Mouse (Mus musculus): ENCODE measurements at regions not wholly inside any gene's neighbourhood (a gene's known extent, or its start where the extent isn't known, plus 50 kb on each side); places are given as distances from the start of the nearest gene placed in this dataset.

GRCm38 (mm10) chr8:34542361-34543038 is 431.0 kb upstream of the Gm10131 start:
- no peak for DNase-seq

- DNase-seq, result no peak
These were observed 427.7 kb upstream of the Gm10131 start for GRCm38 (mm10) chr8:34539232-34539631.

DNA sequence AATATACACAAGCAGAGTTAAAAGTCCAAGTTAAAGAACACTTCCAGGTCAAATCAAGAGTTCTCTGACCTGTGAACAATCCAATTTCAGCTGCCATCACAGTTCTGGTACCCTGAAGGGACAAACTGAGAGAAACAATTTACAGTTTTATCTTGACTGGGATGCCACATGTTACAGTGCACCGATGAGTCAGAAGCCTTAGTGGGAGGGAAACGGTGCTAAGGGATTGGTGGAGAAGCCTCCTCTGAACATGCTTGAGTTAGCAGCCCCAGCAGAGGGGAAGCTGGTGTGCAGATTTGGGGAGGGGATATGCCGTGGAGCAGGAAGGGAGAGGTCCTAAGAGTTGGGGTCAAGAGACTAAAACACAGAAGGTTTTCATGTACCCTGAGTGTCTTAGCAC is 423.9 kb upstream of the Gm10131 start:
- no peak for DNase-seq

DNA sequence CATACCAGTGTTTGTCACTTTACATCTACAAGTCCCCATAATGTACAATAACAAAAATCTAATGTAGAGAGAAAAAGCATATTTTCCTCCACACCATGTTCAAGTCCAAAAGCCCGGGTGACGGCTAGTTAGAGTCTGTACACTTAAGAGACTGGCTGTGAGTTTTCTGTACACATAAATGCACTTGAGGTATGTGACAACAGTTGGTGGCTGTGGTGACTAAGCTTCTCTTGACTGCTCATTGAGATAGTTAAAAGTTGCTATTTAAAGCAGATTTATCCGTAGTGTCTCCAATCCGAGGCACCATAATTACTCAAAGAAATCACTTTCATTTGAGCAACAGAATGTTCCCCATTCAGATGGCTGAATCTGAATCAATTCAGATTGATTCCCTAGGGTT is 421.9 kb upstream of the Gm10131 start:
- no peak for DNase-seq

DNA sequence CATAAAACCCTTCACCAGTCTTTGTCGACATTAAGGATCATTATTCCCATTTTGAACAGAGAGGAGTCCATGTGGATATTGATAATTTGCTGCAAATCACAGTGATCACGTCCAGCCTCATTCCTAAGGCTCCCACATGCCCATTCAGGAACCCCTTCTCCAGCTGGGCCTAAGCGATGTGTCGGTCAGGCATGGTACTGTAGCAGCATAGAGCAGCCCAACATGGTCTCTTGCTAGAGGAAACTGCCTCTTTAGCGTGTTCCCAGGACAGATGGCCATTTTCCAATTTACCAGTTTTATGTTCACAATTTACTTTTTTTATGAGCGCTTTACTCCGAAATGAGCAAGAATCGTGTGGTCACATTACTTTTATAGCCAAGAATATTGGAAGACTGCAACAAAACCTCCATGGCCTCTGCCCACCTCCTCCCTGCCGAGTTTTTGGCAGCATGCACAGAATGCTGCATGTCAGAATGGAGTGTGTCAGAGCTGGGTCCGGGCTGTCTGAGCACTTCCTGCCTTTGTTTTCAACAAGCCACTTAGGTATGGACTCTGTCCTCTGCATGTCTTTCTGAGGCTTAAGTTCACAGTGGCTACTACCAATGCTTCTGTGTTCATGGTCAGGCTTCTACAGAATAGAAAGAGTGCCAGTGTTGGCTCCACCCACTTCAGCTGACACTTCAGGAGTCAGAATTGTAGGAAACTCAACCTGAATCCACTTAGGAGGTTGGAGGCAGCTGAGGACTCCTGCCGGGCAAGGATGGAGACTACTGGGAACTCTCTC is 419.6 kb upstream of the Gm10131 start:
- no peak for DNase-seq

DNA sequence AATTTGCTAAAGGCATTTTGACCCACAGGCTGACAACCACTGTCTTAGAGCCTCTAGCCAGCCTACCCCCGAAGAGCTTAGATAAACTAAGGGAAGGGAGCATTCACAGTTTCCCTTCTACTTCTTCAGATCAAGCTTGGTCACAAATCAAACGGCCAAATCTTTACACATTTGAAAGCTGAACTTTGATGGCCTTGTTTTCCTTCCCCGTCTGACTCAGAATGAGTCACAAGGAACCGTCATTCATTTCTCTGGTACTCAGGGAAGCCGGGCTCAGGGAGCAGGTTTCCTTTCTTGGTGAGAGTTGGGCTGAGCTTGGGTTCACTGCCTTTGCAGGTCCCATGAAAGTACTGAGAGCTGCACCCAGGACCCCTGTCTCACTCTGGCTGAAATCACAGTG is 418.5 kb upstream of the Gm10131 start:
- no peak for DNase-seq

GRCm38 (mm10) chr8:34529452-34529851 is 417.9 kb upstream of the Gm10131 start:
- no peak for DNase-seq

- no peak for DNase-seq
These were observed 416.7 kb upstream of the Gm10131 start for GRCm38 (mm10) chr8:34528213-34528612.

GRCm38 (mm10) chr8:34525231-34525630 is 413.7 kb upstream of the Gm10131 start:
- no peak for DNase-seq

DNA sequence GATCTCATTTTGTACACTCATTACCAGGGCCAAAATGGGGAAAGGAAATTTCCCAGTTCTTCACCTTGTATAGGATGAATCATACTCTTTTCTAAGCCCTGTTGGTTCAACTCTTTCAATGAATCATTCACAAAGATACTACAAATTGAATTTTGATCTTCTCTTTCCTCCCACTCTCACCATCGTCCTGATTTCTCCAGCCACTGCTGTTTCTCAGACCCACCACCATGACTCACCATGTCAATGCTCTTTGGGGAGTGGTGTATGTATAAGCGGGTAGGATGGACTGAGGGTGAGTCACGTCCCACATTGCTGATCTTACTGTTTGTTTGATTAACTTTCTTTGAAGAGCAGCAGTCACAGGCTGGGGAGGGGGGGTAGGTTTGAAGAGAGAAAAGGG is 412.3 kb upstream of the Gm10131 start:
- no peak for DNase-seq

- DNase-seq, result no peak
These were observed 409.8 kb upstream of the Gm10131 start for GRCm38 (mm10) chr8:34521316-34521715.

GRCm38 (mm10) chr8:34520664-34521063 is 409.1 kb upstream of the Gm10131 start:
- no peak for DNase-seq

GRCm38 (mm10) chr8:34513459-34514090 is 402.0 kb upstream of the Gm10131 start:
- DNase-seq, result no peak

- no peak for DNase-seq
These were observed 394.5 kb upstream of the Gm10131 start for GRCm38 (mm10) chr8:34505829-34506555.

GRCm38 (mm10) chr8:34505102-34505501 is 393.6 kb upstream of the Gm10131 start:
- no peak for DNase-seq

DNA sequence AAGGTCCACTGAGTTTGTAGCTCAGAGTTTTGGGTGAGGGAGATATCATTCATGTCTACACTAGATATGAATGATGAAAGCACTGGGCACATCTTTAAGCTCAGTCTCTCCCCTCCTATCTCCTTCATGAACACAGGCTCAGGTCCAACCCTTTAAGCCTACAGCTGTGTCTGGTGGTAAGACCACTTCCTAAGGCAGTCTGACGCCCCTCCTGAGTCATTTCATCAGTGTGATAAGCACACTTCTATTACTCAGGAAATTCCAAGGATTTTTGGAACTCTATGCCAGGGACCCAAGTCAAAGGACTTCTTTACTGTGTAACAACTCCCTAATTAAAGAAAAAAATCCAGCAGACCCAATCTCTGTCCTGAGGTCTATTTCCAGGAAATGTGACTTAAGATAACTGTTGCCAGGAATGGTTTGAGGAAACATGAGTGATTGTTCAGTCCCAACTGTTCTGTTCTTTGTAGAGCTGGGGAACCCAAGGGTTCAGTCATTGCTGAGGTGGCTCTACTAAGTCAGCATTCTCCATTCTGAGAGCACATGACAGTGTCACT is 391.1 kb upstream of the Gm10131 start:
- no peak for DNase-seq

GRCm38 (mm10) chr8:34499196-34499595 is 387.7 kb upstream of the Gm10131 start:
- DNase-seq, result no peak

DNA sequence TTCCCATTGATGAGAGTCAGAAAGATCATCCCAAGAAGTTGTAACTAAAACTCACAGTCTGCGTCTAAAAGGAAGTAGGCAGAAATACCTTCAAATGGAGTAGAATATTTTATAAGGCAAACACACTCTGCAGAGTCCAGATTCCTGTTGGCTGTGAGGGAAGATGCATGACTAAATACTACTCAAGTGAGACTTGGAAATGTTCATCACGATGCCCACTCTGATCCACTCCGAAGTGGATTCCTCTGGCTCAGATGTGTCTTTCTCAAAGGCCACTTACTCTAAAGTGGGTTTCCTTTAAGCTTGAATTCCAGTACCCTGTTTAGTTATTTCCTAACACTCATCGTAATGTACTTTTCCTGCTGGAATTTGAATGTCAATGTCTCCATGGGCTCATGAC is 385.2 kb upstream of the Gm10131 start:
- no peak for DNase-seq

- DNase-seq, result no peak
These were observed 384.4 kb upstream of the Gm10131 start for GRCm38 (mm10) chr8:34495974-34496373.

- no peak for DNase-seq
These were observed 377.3 kb upstream of the Gm10131 start for GRCm38 (mm10) chr8:34488746-34489400.

DNA sequence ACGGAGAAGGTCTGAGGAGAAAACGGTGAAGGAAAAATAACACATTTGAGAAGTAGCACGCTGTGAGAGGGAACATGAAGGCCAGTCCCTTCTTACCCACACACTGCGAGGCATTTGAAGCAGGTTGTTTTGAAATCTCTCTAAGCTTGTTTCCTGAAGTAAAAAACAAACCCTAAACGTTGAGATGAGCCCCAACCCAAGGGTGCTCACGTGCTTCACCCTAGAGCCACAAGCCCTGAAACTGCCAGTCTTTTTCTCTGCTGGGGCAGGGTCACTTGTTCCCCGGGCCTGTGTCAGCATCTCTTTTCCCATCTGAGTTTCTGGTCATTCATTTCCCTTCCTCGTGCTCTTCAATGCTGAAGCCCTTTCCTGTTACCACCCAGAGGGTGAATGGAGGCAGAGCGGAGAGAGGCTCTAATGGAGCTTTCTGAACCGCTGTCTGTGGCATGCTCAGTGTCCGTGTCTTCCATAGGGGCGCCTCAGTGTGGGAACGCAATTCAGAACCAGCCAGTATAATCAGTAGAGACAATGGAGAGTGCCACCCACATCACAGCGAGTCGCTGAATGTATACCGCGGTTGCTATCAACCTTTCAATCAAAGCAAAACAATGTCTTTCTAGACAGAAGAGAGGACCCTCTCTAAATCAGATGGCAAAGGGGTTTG is 375.0 kb upstream of the Gm10131 start:
- DNase-seq, result peak in 1 of 2 experiments; percentile 7

DNA sequence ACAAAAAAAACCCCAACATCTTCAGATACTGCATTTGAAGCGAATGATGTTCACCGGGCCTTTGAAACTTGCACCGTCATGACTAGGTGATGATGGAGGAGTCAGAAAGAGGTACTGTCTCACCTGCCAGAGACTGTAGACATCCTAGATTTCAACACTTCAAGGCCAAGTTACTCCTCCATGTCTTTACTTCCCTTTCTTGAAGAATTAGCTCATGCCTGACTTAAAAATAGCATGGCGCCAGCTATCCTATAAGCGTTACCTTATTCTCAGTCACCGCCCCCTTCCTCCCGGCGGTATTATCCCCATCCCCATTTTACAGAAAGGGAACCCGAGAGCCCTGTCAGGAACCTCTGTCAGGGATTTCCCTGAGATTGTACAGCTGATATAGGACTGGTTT is 374.4 kb upstream of the Gm10131 start:
- DNase-seq, result no peak

All from thymus, postnatal 36 days (tissue).